Mouse (Mus musculus): ENCODE results near the gene Cdc37l1. TPM values are rescaled to one million over a fixed set of nuclear protein-coding genes. Genes with fewer than 3 reads are reported as not detected.

Gene Cdc37l1
- polyA plus RNA-seq, 1 experiment from 2014 or later: 45.2 TPM

GRCm38 (mm10) chr19:29050186-29050980 is 60.2 kb downstream of the Cdc37l1 start:
- Histone ChIP-seq H3K4me2 (replicated peaks) (no peak overlapping the region), H3K9me3 (no peaks in the 10 kb centered on the region), H3K4me1 (peaks cover 19% of the 10 kb centered on the region), H3K36me3 (no peaks in the 10 kb centered on the region), H3K27ac (no peak overlapping the region), H3K4me3 (no peak overlapping the region), H3K9ac (no peak overlapping the region), H3K27me3 (no peaks in the 10 kb centered on the region)
- ATAC-seq (ENCODE audit: low FRiP score, low read depth): no peak
- WGBS: 82% methylated on average over 9 of the region's 9 CpGs

GRCm38 (mm10) chr19:29052786-29053185 is 62.6 kb downstream of the Cdc37l1 start:
- Histone ChIP-seq H3K4me3 (no peak overlapping the region), H3K4me2 (replicated peaks) (no peak overlapping the region), H3K9me3 (no peaks in the 10 kb centered on the region), H3K36me3 (no peaks in the 10 kb centered on the region), H3K4me1 (peaks cover 5% of the 10 kb centered on the region; the same call in 1 of the 2 replicates), H3K27me3 (no peaks in the 10 kb centered on the region), H3K9ac (no peak overlapping the region), H3K27ac (no peak overlapping the region)
- no peak for ATAC-seq (ENCODE audit: low FRiP score, low read depth)
- WGBS: 87% methylated on average over 12 of the region's 12 CpGs

- Histone ChIP-seq H3K4me3 (no peak overlapping the region), H3K9ac (no peak overlapping the region), H3K27me3 (no peaks in the 10 kb centered on the region), H3K9me3 (no peaks in the 10 kb centered on the region), H3K36me3 (no peaks in the 10 kb centered on the region), H3K4me2 (replicated peaks) (no peak overlapping the region), H3K4me1 (no peaks in the 10 kb centered on the region), H3K27ac (no peak overlapping the region)
- WGBS: 73% methylated on average over 6 of the region's 6 CpGs
- no peak for ATAC-seq (ENCODE audit: low FRiP score, low read depth)
Measured at GRCm38 (mm10) chr19:29054594-29054993, 64.4 kb downstream of the Cdc37l1 start.

GRCm38 (mm10) chr19:29055469-29055868 is 65.3 kb downstream of the Cdc37l1 start:
- ATAC-seq (ENCODE audit: low FRiP score, low read depth): no peak
- Histone ChIP-seq H3K9ac (no peak overlapping the region), H3K27ac (no peak overlapping the region), H3K4me2 (replicated peaks) (no peak overlapping the region), H3K27me3 (no peaks in the 10 kb centered on the region), H3K36me3 (no peaks in the 10 kb centered on the region), H3K4me3 (no peak overlapping the region), H3K9me3 (no peaks in the 10 kb centered on the region), H3K4me1 (peaks cover 5% of the 10 kb centered on the region)
- 91% methylated on average over 4 of the region's 4 CpGs for WGBS

- H3K9ac ChIP-seq: no peak overlapping the region
- H3K36me3 ChIP-seq: no peaks in the 10 kb centered on the region
- H3K9me3 ChIP-seq: no peaks in the 10 kb centered on the region
- H3K27ac ChIP-seq: no peak overlapping the region
- H3K27me3 ChIP-seq: no peaks in the 10 kb centered on the region
- no peak for ATAC-seq (ENCODE audit: low FRiP score, low read depth)
- 84% methylated on average over 5 of the region's 5 CpGs for WGBS
- no peak overlapping the region for H3K4me3 ChIP-seq
- peaks cover 11% of the 10 kb centered on the region for H3K4me1 ChIP-seq
- H3K4me2 ChIP-seq (replicated peaks): no peak overlapping the region
Measured at GRCm38 (mm10) chr19:29058741-29059140, 68.6 kb downstream of the Cdc37l1 start.

- Histone ChIP-seq H3K4me3 (no peak overlapping the region), H3K27ac (no peak overlapping the region), H3K9ac (no peak overlapping the region), H3K9me3 (no peaks in the 10 kb centered on the region), H3K4me1 (peaks cover 11% of the 10 kb centered on the region), H3K27me3 (no peaks in the 10 kb centered on the region), H3K36me3 (no peaks in the 10 kb centered on the region), H3K4me2 (replicated peaks) (no peak overlapping the region)
- ATAC-seq (ENCODE audit: low FRiP score, low read depth): no peak
- WGBS: 79% methylated on average over 2 of the region's 2 CpGs
Measured at GRCm38 (mm10) chr19:29059688-29060087, 69.5 kb downstream of the Cdc37l1 start.

- H3K27me3 ChIP-seq: no peaks in the 10 kb centered on the region
- H3K4me3 ChIP-seq: no peak overlapping the region
- WGBS: 14% methylated on average over 6 of the region's 6 CpGs
- H3K9ac ChIP-seq: no peak overlapping the region
- peaks cover 11% of the 10 kb centered on the region for H3K4me1 ChIP-seq
- no peaks in the 10 kb centered on the region for H3K9me3 ChIP-seq
- no peaks in the 10 kb centered on the region for H3K36me3 ChIP-seq
- no peak overlapping the region for H3K4me2 ChIP-seq (replicated peaks)
- no peak for ATAC-seq (ENCODE audit: low FRiP score, low read depth)
- H3K27ac ChIP-seq: no peak overlapping the region
Measured at GRCm38 (mm10) chr19:29060299-29060698, 70.1 kb downstream of the Cdc37l1 start.

GRCm38 (mm10) chr19:29063009-29063408 is 72.9 kb downstream of the Cdc37l1 start:
- H3K27ac ChIP-seq: no peak overlapping the region
- no peaks in the 10 kb centered on the region for H3K36me3 ChIP-seq
- H3K4me2 ChIP-seq (replicated peaks): no peak overlapping the region
- peaks cover 14% of the 10 kb centered on the region for H3K4me1 ChIP-seq
- 85% methylated on average over 5 of the region's 5 CpGs for WGBS
- no peak for ATAC-seq (ENCODE audit: low FRiP score, low read depth)
- H3K9ac ChIP-seq: no peak overlapping the region
- H3K27me3 ChIP-seq: no peaks in the 10 kb centered on the region
- no peak overlapping the region for H3K4me3 ChIP-seq
- no peaks in the 10 kb centered on the region for H3K9me3 ChIP-seq

GRCm38 (mm10) chr19:29063577-29064363 is 73.6 kb downstream of the Cdc37l1 start:
- H3K27me3 ChIP-seq: no peaks in the 10 kb centered on the region
- H3K4me3 ChIP-seq: no peak overlapping the region; the same call in 1 of the 2 replicates
- no peaks in the 10 kb centered on the region for H3K36me3 ChIP-seq
- peaks cover 14% of the 10 kb centered on the region for H3K4me1 ChIP-seq
- peak overlapping the region; percentile 46 for H3K4me2 ChIP-seq (replicated peaks)
- H3K9ac ChIP-seq: no peak overlapping the region
- H3K27ac ChIP-seq: 0 out of 2 replicates have a peak overlapping the region, but pooled peaks have one; percentile 10
- 17% methylated on average over 18 of the region's 18 CpGs for WGBS
- ATAC-seq (ENCODE audit: low FRiP score, low read depth): peak; percentile 57; the same call in 1 of the 2 replicates
- no peaks in the 10 kb centered on the region for H3K9me3 ChIP-seq

- no peak for ATAC-seq (ENCODE audit: low FRiP score, low read depth)
- Histone ChIP-seq H3K27me3 (no peaks in the 10 kb centered on the region), H3K36me3 (no peaks in the 10 kb centered on the region), H3K27ac (peak overlapping the region; percentile 10; the same call in 1 of the 2 replicates), H3K9me3 (no peaks in the 10 kb centered on the region), H3K4me1 (peaks cover 22% of the 10 kb centered on the region), H3K4me2 (replicated peaks) (peak overlapping the region; percentile 46; the same call in 1 of the 2 replicates), H3K4me3 (no peak overlapping the region), H3K9ac (no peak overlapping the region)
- 63% methylated on average over 9 of the region's 9 CpGs for WGBS
Measured at GRCm38 (mm10) chr19:29064451-29065102, 74.4 kb downstream of the Cdc37l1 start.

GRCm38 (mm10) chr19:29066981-29067471 is 76.9 kb downstream of the Cdc37l1 start:
- 17% methylated on average over 11 of the region's 11 CpGs for WGBS
- Histone ChIP-seq H3K4me3 (0 out of 2 replicates have a peak overlapping the region, but pooled peaks have one; percentile 4), H3K4me1 (peaks cover 21% of the 10 kb centered on the region), H3K9me3 (no peaks in the 10 kb centered on the region), H3K27me3 (no peaks in the 10 kb centered on the region), H3K27ac (no peak overlapping the region), H3K9ac (no peak overlapping the region), H3K4me2 (replicated peaks) (peak overlapping the region; percentile 36), H3K36me3 (no peaks in the 10 kb centered on the region)
- no peak; the same call in 1 of the 2 replicates for ATAC-seq (ENCODE audit: low FRiP score, low read depth)

- Histone ChIP-seq H3K9ac (no peak overlapping the region), H3K27me3 (no peaks in the 10 kb centered on the region), H3K9me3 (no peaks in the 10 kb centered on the region), H3K27ac (no peak overlapping the region), H3K36me3 (no peaks in the 10 kb centered on the region), H3K4me1 (peaks cover 23% of the 10 kb centered on the region), H3K4me2 (replicated peaks) (no peak overlapping the region), H3K4me3 (no peak overlapping the region)
- WGBS: 68% methylated on average over 5 of the region's 5 CpGs
- ATAC-seq (ENCODE audit: low FRiP score, low read depth): no peak
Measured at GRCm38 (mm10) chr19:29069195-29069594, 79.0 kb downstream of the Cdc37l1 start.
